Mouse (Mus musculus) C2C12 (cell line): ENCODE measurements around the gene Smtnl1.

Experiments
- CTCF ChIP-seq: IDR thresholded peaks from one replicate; pipeline ENCODE4 v1.5.1; 2011; ENCODE audit not compliant: control insufficient read depth, insufficient read depth, insufficient read length
- FOSL1 ChIP-seq: IDR thresholded peaks from one replicate; pipeline ENCODE4 v1.8.0; 2011; ENCODE audit warnings: mild to moderate bottlenecking, low read length; ENCODE audit not compliant: poor library complexity, insufficient read depth, severe bottlenecking

DNA sequence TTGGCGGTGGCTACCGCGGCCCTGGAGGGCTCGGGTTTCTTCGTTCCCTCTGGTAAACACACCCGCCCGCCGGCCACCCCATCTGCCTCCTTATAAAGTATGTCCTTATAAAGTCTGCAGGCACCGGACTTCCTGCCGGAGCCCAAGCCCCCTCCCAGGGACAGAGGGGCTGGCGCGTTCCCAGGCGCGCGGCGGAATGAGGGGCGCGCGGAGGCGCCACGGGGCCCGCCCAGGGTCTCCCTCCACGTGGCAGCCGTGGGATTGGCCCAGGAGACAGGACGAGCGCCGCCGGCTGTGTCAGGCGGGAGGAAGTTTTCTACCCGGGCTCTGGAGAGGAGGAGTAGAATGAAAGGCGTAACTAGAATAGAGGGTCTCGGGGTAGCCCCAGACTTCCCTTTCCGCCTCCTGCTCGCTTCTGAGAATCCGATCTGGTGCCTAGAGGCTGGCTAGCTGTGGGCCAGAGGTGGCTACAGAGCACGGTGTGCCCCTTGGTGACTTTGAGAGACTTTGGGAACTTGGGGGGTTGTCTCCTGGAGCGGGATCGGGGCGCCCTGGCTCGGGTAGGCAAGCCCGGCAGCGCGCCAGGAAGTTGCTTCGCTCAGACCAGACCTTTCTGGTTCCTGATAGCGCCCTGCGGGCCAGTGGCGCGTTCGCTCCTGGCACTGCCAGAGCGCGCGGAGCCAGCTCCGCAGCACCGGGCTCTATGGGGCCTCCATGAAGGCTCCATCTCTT, 17.7 kb upstream of the Smtnl1 start:
- TF ChIP-seq CTCF: no peak
- no peak for TF ChIP-seq FOSL1
